Mouse (Mus musculus) heart, embryonic 14.5 days (tissue): ENCODE data around the gene Metrn. TPM values are rescaled to one million over a fixed set of nuclear protein-coding genes. Genes with fewer than 3 reads are reported as not detected.

Source experiments
- ATAC-seq: fragments of 200-750 bp; cut with Nextera tagmentation; 2 replicates; pipeline ENCODE4 v1.8.0; 2017; ENCODE audit warnings: low read depth, moderate TSS enrichment; ENCODE audit not compliant: insufficient number of reproducible peaks, insufficient read depth, low FRiP score
- H3K27ac ChIP-seq, 2 experiments: fragments of 200-500 bp in 1 of 2; fragments of 300-500 bp in 1 of 2; sonication (generic) in 1 of 2; replicated peaks in 1 of 2; 2 replicates each; pipeline ENCODE4 v1.5.1; 2012 to 2014; ENCODE audit warnings: low read depth in 2 of 2, low read length in 2 of 2, control low read depth in 1 of 2, mild to moderate bottlenecking in 1 of 2, mixed read lengths in 1 of 2; ENCODE audit not compliant: control insufficient read depth in 1 of 2, insufficient read depth in 1 of 2
- H3K27me3 ChIP-seq: fragments of 300-500 bp; sonication (generic); 2 replicates; pipeline ENCODE4 v1.6.1; 2014; ENCODE audit warnings: mild to moderate bottlenecking, low read length, control low read depth; ENCODE audit not compliant: control insufficient read depth, insufficient read depth
- H3K36me3 ChIP-seq: fragments of 300-500 bp; sonication (generic); 2 replicates; pipeline ENCODE4 v1.6.1; 2014; ENCODE audit warnings: mild to moderate bottlenecking, control low read depth, low read length, mixed read lengths; ENCODE audit not compliant: control insufficient read depth, insufficient read depth
- H3K4me1 ChIP-seq, 2 experiments: fragments of 200-500 bp in 1 of 2; fragments of 300-500 bp in 1 of 2; sonication (generic) in 1 of 2; 2 replicates each; pipeline ENCODE4 v1.6.1; 2012 to 2014; ENCODE audit warnings: low read length in 2 of 2, control low read depth in 1 of 2, mixed read lengths in 1 of 2; ENCODE audit not compliant: control insufficient read depth in 2 of 2, insufficient read depth in 2 of 2
- H3K4me2 ChIP-seq: fragments of 300-500 bp; sonication (generic); 2 replicates; pipeline ENCODE4 v1.6.1; 2014; ENCODE audit warnings: mild to moderate bottlenecking, low read length
- H3K4me3 ChIP-seq, 2 experiments: fragments of 200-500 bp in 1 of 2; fragments of 300-500 bp in 1 of 2; sonication (generic) in 1 of 2; 2 replicates each; pipeline ENCODE4 v1.5.1; 2012 to 2014; ENCODE audit warnings: low read length in 2 of 2, mild to moderate bottlenecking in 2 of 2, control low read depth in 1 of 2, low read depth in 1 of 2, moderate library complexity in 1 of 2; ENCODE audit not compliant: control insufficient read depth in 1 of 2, insufficient read depth in 1 of 2
- H3K9ac ChIP-seq: fragments of 300-500 bp; sonication (generic); 2 replicates; pipeline ENCODE4 v1.6.1; 2014; ENCODE audit warnings: mild to moderate bottlenecking, low read length
- H3K9me3 ChIP-seq: fragments of 300-500 bp; sonication (generic); 2 replicates; pipeline ENCODE4 v1.6.1; 2016; ENCODE audit warnings: low read length, control low read depth; ENCODE audit not compliant: control insufficient read depth
- WGBS: fragments of 180-500 bp; shearing (Covaris S2); extraction: QIAGEN DNeasy Blood & Tissue Kit; methylation state at CpG from one replicate; pipeline ENCODE4 v1.1.7; 2014; 5-methylcytosine and 5-hydroxymethylcytosine counted together
- polyA plus RNA-seq: library from polyadenylated mRNA; unstranded; fragments of >200 nt; fragmentation: Nextera tagmentation; extraction: Ambion mirVana; gene quantifications from 2 replicates; pipeline ENCODE4 v1.2.1, GENCODE M21; 2014

The Metrn gene
- polyA plus RNA-seq, 1 experiment from 2014 or later: 3.3 TPM

- Histone ChIP-seq H3K9ac (no peak overlapping the region), H3K27me3 (no peaks in the 10 kb centered on the region), H3K4me3 (no peak overlapping the region), H3K9me3 (no peaks in the 10 kb centered on the region), H3K27ac (no peak overlapping the region), H3K36me3 (peaks cover 71% of the 10 kb centered on the region), H3K4me1 (peaks cover 24 to 45% of the 10 kb centered on the region in 2 experiments), H3K4me2 (no peak overlapping the region)
- ATAC-seq: no peak
- 85% methylated on average over 14 of the region's 14 CpGs for WGBS
These were observed 42.7 kb upstream of the Metrn start for GRCm38 (mm10) chr17:25839455-25840235.

DNA sequence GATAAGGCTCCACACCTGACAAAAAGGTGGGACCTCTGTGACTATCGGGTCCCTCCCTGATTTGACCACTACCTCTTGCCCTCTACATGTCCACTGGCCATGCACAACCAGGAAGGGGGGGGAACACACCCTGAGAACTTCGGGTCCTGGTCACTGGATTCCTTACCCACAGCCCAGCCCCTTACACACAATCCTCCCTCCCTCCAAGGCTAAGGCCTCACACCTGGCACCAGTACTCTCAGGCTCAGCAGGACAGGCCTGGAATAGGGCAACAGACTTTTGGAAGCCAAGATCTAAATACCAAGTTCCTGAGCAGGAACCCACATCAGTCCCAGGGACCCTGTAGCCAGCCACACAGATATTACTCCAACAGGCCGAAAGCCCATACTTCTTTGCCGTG lies 42.0 kb upstream of the Metrn start:
- no peaks in the 10 kb centered on the region for H3K9me3 ChIP-seq
- no peak overlapping the region for H3K27ac ChIP-seq
- no peak overlapping the region for H3K4me3 ChIP-seq
- H3K27me3 ChIP-seq: no peaks in the 10 kb centered on the region
- no peak overlapping the region for H3K4me2 ChIP-seq
- H3K9ac ChIP-seq: no peak overlapping the region
- peaks cover 74% of the 10 kb centered on the region for H3K36me3 ChIP-seq
- ATAC-seq: no peak
- H3K4me1 ChIP-seq: peaks cover 26 to 50% of the 10 kb centered on the region in 2 experiments
- 87% methylated on average over 4 of the region's 4 CpGs for WGBS

GRCm38 (mm10) chr17:25837533-25837932 lies 40.6 kb upstream of the Metrn start:
- Histone ChIP-seq H3K9ac (peak overlapping the region; percentile 74), H3K27ac (peak overlapping the region in 1 of 2 experiments; percentile 77; a peak in 2 of 4 replicates), H3K9me3 (no peaks in the 10 kb centered on the region), H3K36me3 (peaks cover 72% of the 10 kb centered on the region), H3K4me3 (no peak overlapping the region), H3K4me2 (peak overlapping the region; percentile 90), H3K27me3 (no peaks in the 10 kb centered on the region), H3K4me1 (peaks cover 21 to 40% of the 10 kb centered on the region in 2 experiments; a peak in 3 of 4 replicates)
- WGBS: 25% methylated on average over 3 of the region's 3 CpGs
- ATAC-seq: no peak

DNA sequence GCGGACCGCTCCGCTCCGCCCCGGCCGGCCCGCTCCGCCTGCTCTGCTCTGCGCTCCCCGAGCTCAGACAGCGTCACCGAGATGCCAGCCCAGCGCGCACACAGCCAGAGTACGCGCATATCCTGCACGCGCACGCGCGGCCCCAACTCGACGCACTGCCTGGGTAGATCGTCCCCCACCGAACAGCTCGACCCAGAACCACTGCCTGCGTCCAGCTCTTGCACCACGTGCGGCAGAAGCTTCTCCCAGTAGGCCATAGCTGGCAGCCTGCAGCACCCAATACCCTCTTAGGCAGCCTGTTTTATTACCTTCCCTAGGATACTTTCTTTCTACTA lies 40.1 kb upstream of the Metrn start, which contains the start of gene Rhbdl1:
Gene Rhbdl1, minus strand, starts transcription at position 220 of the 335 bp plus-strand sequence.
- Histone ChIP-seq H3K4me3 (peak within 1 kb of the TSS; percentile 30 to 42), H3K27me3 (no peaks in the 10 kb centered on the region), H3K4me2 (peak within 1 kb of the TSS; percentile 90), H3K9ac (peak within 1 kb of the TSS; percentile 74), H3K4me1 (peaks cover 21 to 41% of the 10 kb centered on the region in 2 experiments; a peak in 3 of 4 replicates), H3K36me3 (peaks cover 67% of the 10 kb centered on the region), H3K9me3 (no peaks in the 10 kb centered on the region), H3K27ac (peak within 1 kb of the TSS; percentile 9 to 77; a peak in 2 of 4 replicates)
- ATAC-seq: peak; percentile 8; the same call in 1 of the 2 replicates
- 1% methylated on average over 29 of the region's 29 CpGs for WGBS

GRCm38 (mm10) chr17:25836397-25837075 lies 39.6 kb upstream of the Metrn start:
- Histone ChIP-seq H3K9me3 (no peaks in the 10 kb centered on the region), H3K4me3 (peak overlapping the region; percentile 30 to 42), H3K4me1 (peaks cover 25 to 46% of the 10 kb centered on the region in 2 experiments; a peak in 3 of 4 replicates), H3K27ac (peak overlapping the region in 1 of 2 experiments; percentile 77; a peak in 2 of 4 replicates), H3K36me3 (peaks cover 65% of the 10 kb centered on the region), H3K27me3 (no peaks in the 10 kb centered on the region), H3K4me2 (peak overlapping the region; percentile 90), H3K9ac (peak overlapping the region; percentile 74)
- WGBS: 21% methylated on average over 23 of the region's 23 CpGs
- ATAC-seq: no peak

- no peak for ATAC-seq
- Histone ChIP-seq H3K36me3 (peaks cover 65% of the 10 kb centered on the region), H3K9me3 (no peaks in the 10 kb centered on the region), H3K4me3 (no peak overlapping the region), H3K9ac (no peak overlapping the region), H3K27ac (no peak overlapping the region; a peak in 1 of 4 replicates), H3K4me1 (peaks cover 28 to 53% of the 10 kb centered on the region in 2 experiments; a peak in 3 of 4 replicates), H3K4me2 (peak overlapping the region; percentile 90), H3K27me3 (no peaks in the 10 kb centered on the region)
- 91% methylated on average over 16 of the region's 16 CpGs for WGBS
These were observed 38.9 kb upstream of the Metrn start for GRCm38 (mm10) chr17:25835816-25836215.

- H3K4me1 ChIP-seq: peaks cover 28 to 55% of the 10 kb centered on the region in 2 experiments; a peak in 3 of 4 replicates
- no peaks in the 10 kb centered on the region for H3K27me3 ChIP-seq
- no peak for ATAC-seq
- H3K4me2 ChIP-seq: peak overlapping the region; percentile 91; the same call in 1 of the 2 replicates
- H3K36me3 ChIP-seq: peaks cover 65% of the 10 kb centered on the region
- H3K4me3 ChIP-seq: no peak overlapping the region
- H3K9ac ChIP-seq: peak overlapping the region; percentile 85
- no peaks in the 10 kb centered on the region for H3K9me3 ChIP-seq
- 96% methylated on average over 7 of the region's 7 CpGs for WGBS
- no peak overlapping the region for H3K27ac ChIP-seq
These were observed 38.4 kb upstream of the Metrn start for GRCm38 (mm10) chr17:25835301-25835700.
